In the genomic region with DNA sequence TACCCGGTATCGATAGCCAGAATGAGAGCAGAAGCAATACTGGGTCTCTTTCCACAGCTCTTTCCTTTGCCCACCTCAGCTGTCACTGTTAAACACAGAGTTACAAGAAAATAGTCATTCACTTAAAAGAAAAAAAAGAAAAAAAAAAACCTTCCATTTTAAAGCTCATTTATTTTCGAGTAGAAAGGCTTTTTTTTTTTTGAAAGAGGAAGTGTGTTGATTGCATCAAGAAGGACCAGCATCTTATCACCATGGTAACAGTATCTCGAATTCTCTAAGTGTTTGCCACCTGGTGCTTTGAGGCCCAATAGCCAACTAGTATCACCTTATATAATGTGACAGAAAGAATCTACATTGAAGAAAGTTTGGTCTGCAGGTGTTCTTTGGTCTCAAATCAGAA, we compare ENCODE assay signal across 34 mouse cellular contexts.
"Had no signal": no experiment of that assay in that cellular context is flagged by ENCODE, and none has a peak within 500 bp of the region (broad histone marks: within the 10 kb centered on the region; RNA-seq: fewer than 3 reads in every experiment).

No protein-coding gene starts in this region.

- H3K9ac ChIP-seq: heart, embryonic 12.5 days; heart, embryonic 13.5 days; heart, embryonic 15.5 days; hindbrain, embryonic 12.5 days; hindbrain, embryonic 13.5 days; hindbrain, embryonic 15.5 days; intestine, embryonic 15.5 days; kidney, embryonic 15.5 days had no signal

- ATAC-seq: hindbrain, embryonic 16.5 days; hindbrain, postnatal 0 days; inflammation-experienced regulatory T-cells, adult 6 months; intestine, embryonic 15.5 days; intestine, embryonic 16.5 days; intestine, postnatal 0 days had no signal

- H3K36me3 ChIP-seq: heart, embryonic 12.5 days; heart, embryonic 13.5 days; heart, embryonic 15.5 days; hindbrain, embryonic 10.5 days; hindbrain, embryonic 12.5 days; hindbrain, embryonic 13.5 days; hindbrain, embryonic 15.5 days; intestine, embryonic 15.5 days; kidney, embryonic 15.5 days had no signal

- H3K27me3 ChIP-seq: heart, embryonic 12.5 days; heart, embryonic 13.5 days; heart, embryonic 15.5 days; hindbrain, embryonic 12.5 days; hindbrain, embryonic 13.5 days; hindbrain, embryonic 15.5 days; intestine, embryonic 15.5 days; kidney, embryonic 15.5 days had no signal

- H3K4me1 ChIP-seq: hindbrain, embryonic 10.5 days; hindbrain, embryonic 12.5 days; hindbrain, embryonic 15.5 days; intestine, embryonic 15.5 days had no signal

- H3K9me3 ChIP-seq: heart, embryonic 12.5 days; heart, embryonic 13.5 days; heart, embryonic 15.5 days; hindbrain, embryonic 10.5 days; hindbrain, embryonic 12.5 days; hindbrain, embryonic 13.5 days; hindbrain, embryonic 15.5 days; intestine, embryonic 15.5 days; kidney, embryonic 15.5 days had no signal

- H3K4me3 ChIP-seq: heart, embryonic 12.5 days; heart, embryonic 13.5 days; heart, embryonic 15.5 days; hindbrain, embryonic 10.5 days; hindbrain, embryonic 12.5 days; hindbrain, embryonic 13.5 days; hindbrain, embryonic 15.5 days; intestine, embryonic 15.5 days; kidney, embryonic 15.5 days; layer of hippocampus, adult 2 months; left cerebral cortex, adult 2 months had no signal

- H3K4me2 ChIP-seq: heart, embryonic 11.5 days; heart, embryonic 12.5 days; heart, embryonic 13.5 days; heart, embryonic 15.5 days; hindbrain, embryonic 12.5 days; hindbrain, embryonic 13.5 days; hindbrain, embryonic 15.5 days; intestine, embryonic 15.5 days; kidney, embryonic 15.5 days had no signal

- H3K27ac ChIP-seq: heart, embryonic 13.5 days; heart, embryonic 15.5 days; hindbrain, embryonic 10.5 days; hindbrain, embryonic 12.5 days; hindbrain, embryonic 13.5 days; hindbrain, embryonic 15.5 days; hindbrain, postnatal 0 days; intestine, embryonic 15.5 days; kidney, embryonic 15.5 days; kidney, postnatal 0 days; layer of hippocampus, adult 2 months; left cerebral cortex, adult 2 months had no signal

- DNase-seq: heart, postnatal 10 days; heart, postnatal 14 days; heart, postnatal 36 days; heart, postnatal 4 days; kidney, adult 11 months; kidney, adult 18-20 months; kidney, adult 2 months; kidney, adult 8-10 months; kidney, adult 9 months; kidney, postnatal 10 days; kidney, postnatal 14 days; kidney, postnatal 25 days; kidney, postnatal 36 days; kidney, postnatal 4 days; layer of hippocampus, adult 9-11 months; layer of hippocampus, postnatal 36 days had no signal
